Mouse (Mus musculus) urinary bladder, adult 18-20 months (tissue): Measurements from ENCODE around the gene Rxrg.
A peak's percentile ranks its signal among the peaks of the same experiment; 100 is the strongest.

Experiments
- DNase-seq, 2 experiments: peaks; one replicate each; pipeline ENCODE4 v3.0.0; 2022; ENCODE audit warnings: low spot score in 2 of 2, mixed read lengths in 2 of 2

Gene Rxrg

GRCm38 (mm10) chr1:167644866-167645537 lies 46.8 kb downstream of the Rxrg start:
- peak; percentile 60 to 82 for DNase-seq

- DNase-seq: no peak
Observed at GRCm38 (mm10) chr1:167648670-167649069, 50.5 kb downstream of the Rxrg start.

GRCm38 (mm10) chr1:167649122-167649633 lies 51.0 kb downstream of the Rxrg start:
- DNase-seq: no peak

- DNase-seq: no peak
Observed at GRCm38 (mm10) chr1:167652336-167652735, 54.2 kb downstream of the Rxrg start.

DNA sequence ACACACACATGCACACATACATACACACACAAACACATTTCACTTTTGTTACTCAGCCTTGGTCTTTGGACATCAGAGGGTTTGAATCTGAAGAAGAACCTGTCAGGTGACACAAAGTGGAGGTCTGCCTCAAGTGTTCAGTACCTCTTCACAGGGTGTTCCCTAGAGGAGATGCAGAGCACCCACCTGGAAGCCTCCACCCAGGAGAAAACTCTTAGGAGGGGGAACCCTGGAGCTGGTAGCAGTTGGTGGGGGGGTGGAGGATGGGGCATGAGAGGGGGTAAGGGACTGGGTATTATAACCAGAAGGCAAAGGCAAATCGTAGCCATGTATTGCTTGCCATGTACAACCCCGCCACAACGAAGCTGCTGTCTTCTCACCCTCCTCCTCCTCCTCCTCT lies 60.9 kb downstream of the Rxrg start:
- DNase-seq: no peak

GRCm38 (mm10) chr1:167660521-167661101 lies 62.4 kb downstream of the Rxrg start:
- DNase-seq: peak; percentile 9 to 46

- peak in 1 of 2 experiments; percentile 15 for DNase-seq
Observed at GRCm38 (mm10) chr1:167661123-167661522, 62.9 kb downstream of the Rxrg start.

GRCm38 (mm10) chr1:167663136-167663535 lies 65.0 kb downstream of the Rxrg start:
- DNase-seq: no peak

GRCm38 (mm10) chr1:167669796-167670195 lies 71.6 kb downstream of the Rxrg start:
- no peak for DNase-seq

GRCm38 (mm10) chr1:167672433-167672987 lies 74.3 kb downstream of the Rxrg start:
- no peak for DNase-seq

GRCm38 (mm10) chr1:167679061-167679460 lies 80.9 kb downstream of the Rxrg start:
- DNase-seq: no peak

DNA sequence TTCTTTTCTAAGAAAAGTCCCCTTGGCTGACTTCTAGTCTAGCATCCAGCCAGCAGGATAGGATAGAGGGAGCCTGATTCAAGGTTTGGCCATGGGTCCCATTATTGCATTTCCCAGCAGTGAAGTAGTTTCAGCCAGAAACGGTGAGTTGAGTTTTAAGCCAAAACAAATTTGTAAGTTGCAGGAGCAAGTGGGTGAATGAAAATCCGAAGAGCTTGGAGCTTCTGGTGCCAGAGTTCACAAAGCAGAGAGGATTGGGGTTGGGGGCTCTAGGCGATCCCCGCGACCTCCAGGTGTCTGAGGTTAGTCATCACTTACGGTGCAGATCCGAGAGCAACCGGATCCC lies 89.8 kb downstream of the Rxrg start:
- DNase-seq: no peak

GRCm38 (mm10) chr1:167688347-167689231 lies 90.4 kb downstream of the Rxrg start:
- DNase-seq: peak; percentile 1 to 38

- DNase-seq: no peak
Observed at GRCm38 (mm10) chr1:167689232-167689261, 90.9 kb downstream of the Rxrg start, which contains the start of gene Lmx1a. Gene Lmx1a, plus strand, starts transcription at chr1:167689237.
